Mouse (Mus musculus) stomach, postnatal 0 days (tissue): ENCODE measurements around the gene Foxn2. TPM values are rescaled to one million over a fixed set of nuclear protein-coding genes. Genes with fewer than 3 reads are reported as not detected.

Experiments
- ATAC-seq: fragments of 200-750 bp; cut with Nextera tagmentation; 2 replicates; pipeline ENCODE4 v1.8.0; 2017; ENCODE audit not compliant: low FRiP score, low TSS enrichment
- DNase-seq: peaks from one replicate; pipeline ENCODE4 v3.0.0-alpha.2; 2016; ENCODE audit warnings: low spot score
- H3K27ac ChIP-seq: fragments of 300-500 bp; sonication (generic); replicated peaks from 2 replicates; pipeline ENCODE4 v1.5.1; 2014; ENCODE audit warnings: mild to moderate bottlenecking, control low read depth
- H3K27me3 ChIP-seq: fragments of 300-500 bp; sonication (generic); 2 replicates; pipeline ENCODE4 v1.6.1; 2014; ENCODE audit warnings: low read length; ENCODE audit not compliant: control insufficient read depth, insufficient read depth
- H3K36me3 ChIP-seq: fragments of 300-500 bp; sonication (generic); 2 replicates; pipeline ENCODE4 v1.6.1; 2014; ENCODE audit warnings: low read length, mixed read lengths; ENCODE audit not compliant: control insufficient read depth, insufficient read depth
- H3K4me1 ChIP-seq: fragments of 300-500 bp; sonication (generic); replicated peaks from 2 replicates; pipeline ENCODE4 v1.6.1; 2014; ENCODE audit warnings: antibody characterized with exemption; ENCODE audit not compliant: control insufficient read depth, insufficient read depth
- H3K4me2 ChIP-seq: fragments of 300-500 bp; sonication (generic); replicated peaks from 2 replicates; pipeline ENCODE4 v1.6.1; 2014; ENCODE audit warnings: low read depth, mild to moderate bottlenecking, control low read depth, moderate library complexity
- H3K4me3 ChIP-seq: fragments of 300-500 bp; sonication (generic); 2 replicates; pipeline ENCODE4 v1.5.1; 2014; ENCODE audit warnings: low read depth, low read length, control low read depth
- H3K9ac ChIP-seq: fragments of 300-500 bp; sonication (generic); 2 replicates; pipeline ENCODE4 v1.6.1; 2014; ENCODE audit warnings: mild to moderate bottlenecking, low read length, control low read depth, mixed read lengths
- H3K9me3 ChIP-seq: fragments of 300-500 bp; sonication (generic); 2 replicates; pipeline ENCODE4 v1.6.1; 2016; ENCODE audit warnings: low read length; ENCODE audit not compliant: control insufficient read depth
- CTCF ChIP-seq: IDR thresholded peaks from 2 replicates; pipeline ENCODE4 v1.5.1; 2016; ENCODE audit warnings: antibody characterized with exemption, low read depth, mild to moderate bottlenecking, moderate library complexity
- EP300 ChIP-seq: optimal IDR thresholded peaks from 2 replicates; pipeline ENCODE3; 2016; ENCODE audit warnings: antibody characterized with exemption
- WGBS: fragments of 180-500 bp; shearing (Covaris S2); extraction: QIAGEN DNeasy Blood & Tissue Kit; methylation state at CpG from one replicate; pipeline ENCODE4 v1.1.7; 2014; 5-methylcytosine and 5-hydroxymethylcytosine counted together
- polyA plus RNA-seq: library from polyadenylated mRNA; unstranded; fragments of >200 nt; fragmentation: Nextera tagmentation; extraction: Ambion mirVana; gene quantifications from 2 replicates; pipeline ENCODE4 v1.2.1, GENCODE M21; 2015

The Foxn2 gene
- polyA plus RNA-seq, 1 experiment from 2014 or later = 8.2 TPM

GRCm38 (mm10) chr17:88473766-88474165 lies 33.3 kb downstream of the Foxn2 start:
- Histone ChIP-seq H3K4me2 (no peak overlapping the region), H3K9me3 (no peaks in the 10 kb centered on the region), H3K27ac (no peak overlapping the region), H3K9ac (no peak overlapping the region), H3K4me3 (no peak overlapping the region), H3K4me1 (no peaks in the 10 kb centered on the region), H3K36me3 (peaks cover 3% of the 10 kb centered on the region; the same call in 1 of the 2 replicates), H3K27me3 (no peaks in the 10 kb centered on the region)
- ATAC-seq = no peak
- TF ChIP-seq CTCF = no peak
- no peak for TF ChIP-seq EP300
- 66% methylated on average over 2 of the region's 2 CpGs for WGBS
- DNase-seq = no peak

- Histone ChIP-seq H3K4me2 (no peak overlapping the region), H3K27ac (no peak overlapping the region), H3K36me3 (no peaks in the 10 kb centered on the region; the same call in 1 of the 2 replicates), H3K4me3 (no peak overlapping the region), H3K9me3 (no peaks in the 10 kb centered on the region), H3K9ac (no peak overlapping the region), H3K4me1 (no peaks in the 10 kb centered on the region), H3K27me3 (no peaks in the 10 kb centered on the region)
- WGBS = 93% methylated on average over 7 of the region's 7 CpGs
- ATAC-seq = no peak
- no peak for DNase-seq
- no peak for TF ChIP-seq EP300
- no peak for TF ChIP-seq CTCF
Measured at GRCm38 (mm10) chr17:88477165-88477564, 36.7 kb downstream of the Foxn2 start.

- no peak overlapping the region for H3K4me2 ChIP-seq
- ATAC-seq (no peak), DNase-seq (no peak)
- H3K9me3 ChIP-seq = no peaks in the 10 kb centered on the region
- no peak overlapping the region for H3K4me3 ChIP-seq
- H3K9ac ChIP-seq = no peak overlapping the region
- no peaks in the 10 kb centered on the region for H3K4me1 ChIP-seq
- no peaks in the 10 kb centered on the region; the same call in 1 of the 2 replicates for H3K36me3 ChIP-seq
- no peak overlapping the region for H3K27ac ChIP-seq
- no peaks in the 10 kb centered on the region for H3K27me3 ChIP-seq
- TF ChIP-seq EP300 (no peak), CTCF (no peak)
Measured at GRCm38 (mm10) chr17:88477699-88478098, 37.2 kb downstream of the Foxn2 start.

- TF ChIP-seq CTCF = no peak
- TF ChIP-seq EP300 = no peak
- Histone ChIP-seq H3K4me3 (no peak overlapping the region), H3K9ac (no peak overlapping the region), H3K27me3 (no peaks in the 10 kb centered on the region), H3K27ac (no peak overlapping the region), H3K9me3 (no peaks in the 10 kb centered on the region), H3K36me3 (no peaks in the 10 kb centered on the region; the same call in 1 of the 2 replicates), H3K4me2 (no peak overlapping the region), H3K4me1 (no peaks in the 10 kb centered on the region)
- DNase-seq = no peak
- WGBS = 82% methylated on average over 13 of the region's 13 CpGs
- no peak for ATAC-seq
Measured at GRCm38 (mm10) chr17:88479040-88479439, 38.5 kb downstream of the Foxn2 start.

GRCm38 (mm10) chr17:88480369-88480768 lies 39.9 kb downstream of the Foxn2 start:
- no peaks in the 10 kb centered on the region for H3K27me3 ChIP-seq
- DNase-seq (no peak), ATAC-seq (no peak)
- H3K9ac ChIP-seq = no peak overlapping the region
- no peak for TF ChIP-seq CTCF
- TF ChIP-seq EP300 = no peak
- H3K4me3 ChIP-seq = no peak overlapping the region
- no peak overlapping the region for H3K27ac ChIP-seq
- H3K4me2 ChIP-seq = no peak overlapping the region
- no peaks in the 10 kb centered on the region for H3K9me3 ChIP-seq
- H3K36me3 ChIP-seq = no peaks in the 10 kb centered on the region; the same call in 1 of the 2 replicates
- WGBS = 87% methylated on average over 10 of the region's 10 CpGs
- no peaks in the 10 kb centered on the region for H3K4me1 ChIP-seq

GRCm38 (mm10) chr17:88481062-88481461 lies 40.6 kb downstream of the Foxn2 start:
- H3K9me3 ChIP-seq = no peaks in the 10 kb centered on the region
- WGBS = 86% methylated on average over 2 of the region's 2 CpGs
- H3K4me1 ChIP-seq = no peaks in the 10 kb centered on the region
- H3K9ac ChIP-seq = no peak overlapping the region
- H3K27me3 ChIP-seq = no peaks in the 10 kb centered on the region
- no peak overlapping the region for H3K4me3 ChIP-seq
- H3K27ac ChIP-seq = no peak overlapping the region
- ATAC-seq (no peak), DNase-seq (no peak)
- TF ChIP-seq CTCF (no peak), EP300 (no peak)
- H3K36me3 ChIP-seq = no peaks in the 10 kb centered on the region; the same call in 1 of the 2 replicates
- H3K4me2 ChIP-seq = no peak overlapping the region
